Mouse (Mus musculus): ENCODE data around the gene Lcn8. TPM values are rescaled to one million over a fixed set of nuclear protein-coding genes. Genes with fewer than 3 reads are reported as not detected.

Gene Lcn8
- not detected for polyA plus RNA-seq (2017; shearing (Covaris generic))

GRCm38 (mm10) chr2:25652902-25653301, at the start of gene Lcn8:
Gene Lcn8, plus strand, starts transcription at chr2:25653120.

GRCm38 (mm10) chr2:25607761-25608622, 44.9 kb upstream of the Lcn8 start, which contains the start of gene Rabl6:
Gene Rabl6, minus strand, starts transcription at chr2:25608521.

GRCm38 (mm10) chr2:25617578-25617977, 35.3 kb upstream of the Lcn8 start, which contains the start of gene Ccdc183:
Gene Ccdc183, minus strand, starts transcription at chr2:25617678.

GRCm38 (mm10) chr2:25621229-25622200, 31.4 kb upstream of the Lcn8 start, which contains the start of gene Tmem141:
Gene Tmem141, minus strand, starts transcription at chr2:25622005.

GRCm38 (mm10) chr2:25627811-25628210, 25.1 kb upstream of the Lcn8 start, which contains the start of gene Fcna:
Gene Fcna, minus strand, starts transcription at chr2:25628030.

GRCm38 (mm10) chr2:25657652-25658051, 4.7 kb downstream of the Lcn8 start, which contains the start of gene Lcn5:
Gene Lcn5, plus strand, starts transcription at chr2:25657952.

GRCm38 (mm10) chr2:25676486-25676885, 23.6 kb downstream of the Lcn8 start, which contains the start of gene Lcn6:
Gene Lcn6, plus strand, starts transcription at chr2:25676786.

GRCm38 (mm10) chr2:25682426-25682825, 29.5 kb downstream of the Lcn8 start, which contains the start of gene Lcn10:
Gene Lcn10, plus strand, starts transcription at chr2:25682726.

GRCm38 (mm10) chr2:25699743-25700142, 46.8 kb downstream of the Lcn8 start, which contains the start of gene Obp2a:
Gene Obp2a, plus strand, starts transcription at chr2:25700043.

Other genes starting within 250 kb of the Lcn8 start
- gene Fut7, start 229.9 kb upstream of the Lcn8 start, polyA plus RNA-seq (2017; shearing (Covaris generic)) = 0.26 TPM
- gene Abca2, start 224.4 kb upstream of the Lcn8 start, polyA plus RNA-seq (2017; shearing (Covaris generic)) = 51.3 TPM
- gene Clic3, start 196.3 kb upstream of the Lcn8 start, polyA plus RNA-seq (2017; shearing (Covaris generic)) = 1.0 TPM
- 50.2 TPM for gene Paxx, start 192.0 kb upstream of the Lcn8 start, polyA plus RNA-seq (2017; shearing (Covaris generic))
- gene Ptgds, start 183.1 kb upstream of the Lcn8 start, polyA plus RNA-seq (2017; shearing (Covaris generic)) = not detected
- gene Lcn12, start 159.2 kb upstream of the Lcn8 start, polyA plus RNA-seq (2017; shearing (Covaris generic)) = not detected
- gene Fbxw5, start 152.4 kb upstream of the Lcn8 start, polyA plus RNA-seq (2017; shearing (Covaris generic)) = 71.7 TPM
- gene C8g, start 151.4 kb upstream of the Lcn8 start, polyA plus RNA-seq (2017; shearing (Covaris generic)) = 4.6 TPM
- 81.5 TPM for gene Traf2, start 106.2 kb upstream of the Lcn8 start, polyA plus RNA-seq (2017; shearing (Covaris generic))
- 237 TPM for gene Edf1, start 95.3 kb upstream of the Lcn8 start, polyA plus RNA-seq (2017; shearing (Covaris generic))
- gene Mamdc4, start 78.3 kb upstream of the Lcn8 start, polyA plus RNA-seq (2017; shearing (Covaris generic)) = 1.4 TPM
- 49.8 TPM for gene Phpt1, start 77.9 kb upstream of the Lcn8 start, polyA plus RNA-seq (2017; shearing (Covaris generic))
- 1.1 TPM for gene Ajm1, start 71.4 kb upstream of the Lcn8 start, polyA plus RNA-seq (2017; shearing (Covaris generic))
- gene Rabl6, start 44.6 kb upstream of the Lcn8 start, polyA plus RNA-seq (2017; shearing (Covaris generic)) = 33.1 TPM
- gene Ccdc183, start 35.4 kb upstream of the Lcn8 start, polyA plus RNA-seq (2017; shearing (Covaris generic)) = 0.22 TPM
- 4.9 TPM for gene Tmem141, start 31.1 kb upstream of the Lcn8 start, polyA plus RNA-seq (2017; shearing (Covaris generic))
- gene Fcna, start 25.1 kb upstream of the Lcn8 start, polyA plus RNA-seq (2017; shearing (Covaris generic)) = not detected
- not detected for gene Lcn5, start 4.8 kb downstream of the Lcn8 start, polyA plus RNA-seq (2017; shearing (Covaris generic))
- not detected for gene Lcn6, start 23.7 kb downstream of the Lcn8 start, polyA plus RNA-seq (2017; shearing (Covaris generic))
- gene Lcn10, start 29.6 kb downstream of the Lcn8 start, polyA plus RNA-seq (2017; shearing (Covaris generic)) = 0.46 TPM
- gene Obp2a, start 46.9 kb downstream of the Lcn8 start, polyA plus RNA-seq (2017; shearing (Covaris generic)) = not detected
- 23.6 TPM for gene Bmyc, start 53.6 kb downstream of the Lcn8 start, polyA plus RNA-seq (2017; shearing (Covaris generic))
- not detected for gene Obp2b, start 83.9 kb downstream of the Lcn8 start, polyA plus RNA-seq (2017; shearing (Covaris generic))
- not detected for gene Lcn3, start 112.4 kb downstream of the Lcn8 start, polyA plus RNA-seq (2017; shearing (Covaris generic))
- gene Lcn11, start 123.9 kb downstream of the Lcn8 start, polyA plus RNA-seq (2017; shearing (Covaris generic)) = not detected
- gene Gm13539, start 129.1 kb downstream of the Lcn8 start, polyA plus RNA-seq (2017; shearing (Covaris generic)) = not detected
- 0.73 TPM for gene Glt6d1, start 162.7 kb downstream of the Lcn8 start, polyA plus RNA-seq (2017; shearing (Covaris generic))
- not detected for gene Lcn9, start 170.0 kb downstream of the Lcn8 start, polyA plus RNA-seq (2017; shearing (Covaris generic))
- not detected for gene Sohlh1, start 194.1 kb downstream of the Lcn8 start, polyA plus RNA-seq (2017; shearing (Covaris generic))
- gene Kcnt1, start 210.6 kb downstream of the Lcn8 start, polyA plus RNA-seq (2017; shearing (Covaris generic)) = 0.15 TPM

All from effector memory CD4-positive, alpha-beta T cell, adult 7 months (primary cell).